Mouse (Mus musculus) liver, embryonic 14.5 days (tissue): ENCODE measurements at regions not wholly inside any gene's neighbourhood (a gene's known extent, or its start where the extent isn't known, plus 50 kb on each side); places are given as distances from the start of the nearest gene placed in this dataset.

ENCODE experiments used
- ATAC-seq: fragments of 200-750 bp; cut with Nextera tagmentation; 2 replicates; pipeline ENCODE4 v1.8.0; 2017; ENCODE audit warnings: moderate number of reproducible peaks, mild to moderate bottlenecking, moderate library complexity; ENCODE audit not compliant: insufficient read depth
- DNase-seq, 3 experiments: peaks; one replicate each; pipeline ENCODE4 v3.0.0-alpha.2; 2012 to 2013; ENCODE audit warnings: low read depth in 3 of 3, low spot score in 3 of 3
- H3K27ac ChIP-seq: fragments of 300-500 bp; sonication (generic); 2 replicates; pipeline ENCODE4 v1.5.1; 2014; ENCODE audit warnings: moderate library complexity, mild to moderate bottlenecking, control low read depth, inconsistent platforms
- H3K27me3 ChIP-seq: fragments of 300-500 bp; sonication (generic); 2 replicates; pipeline ENCODE4 v1.6.1; 2014; ENCODE audit warnings: mild to moderate bottlenecking, low read length, moderate library complexity; ENCODE audit not compliant: control insufficient read depth, insufficient read depth
- H3K36me3 ChIP-seq: fragments of 300-500 bp; sonication (generic); replicated peaks from 2 replicates; pipeline ENCODE4 v1.6.1; 2014; ENCODE audit warnings: low read depth; ENCODE audit not compliant: control insufficient read depth, insufficient read depth
- H3K4me1 ChIP-seq, 2 experiments: fragments of 200-500 bp in 1 of 2; fragments of 300-500 bp in 1 of 2; sonication (generic) in 1 of 2; replicated peaks; 2 replicates each; pipeline ENCODE4 v1.6.1; 2012 to 2014; ENCODE audit warnings: antibody characterized with exemption in 1 of 2, inconsistent platforms in 1 of 2, low read length in 1 of 2; ENCODE audit not compliant: control insufficient read depth in 2 of 2, insufficient read depth in 2 of 2
- H3K4me2 ChIP-seq: fragments of 300-500 bp; sonication (generic); 2 replicates; pipeline ENCODE4 v1.6.1; 2014; ENCODE audit warnings: low read depth, mild to moderate bottlenecking, control low read depth, moderate library complexity
- H3K4me3 ChIP-seq, 2 experiments: fragments of 200-500 bp in 1 of 2; fragments of 300-500 bp in 1 of 2; sonication (generic) in 1 of 2; 2 replicates each; pipeline ENCODE4 v1.5.1; 2012 to 2014; ENCODE audit warnings: low read depth in 2 of 2, low read length in 2 of 2, mild to moderate bottlenecking in 2 of 2, control low read depth in 1 of 2, inconsistent platforms in 1 of 2, moderate library complexity in 1 of 2; ENCODE audit not compliant: insufficient read depth in 1 of 2
- H3K9ac ChIP-seq: fragments of 300-500 bp; sonication (generic); replicated peaks from 2 replicates; pipeline ENCODE4 v1.6.1; 2014; ENCODE audit warnings: mild to moderate bottlenecking, control low read depth, moderate library complexity
- H3K9me3 ChIP-seq: fragments of 300-500 bp; sonication (generic); 2 replicates; pipeline ENCODE4 v1.6.1; 2016; ENCODE audit warnings: low read length, mixed read lengths; ENCODE audit not compliant: control insufficient read depth
- CTCF ChIP-seq: IDR thresholded peaks from 2 replicates; pipeline ENCODE4 v1.5.1; 2016; ENCODE audit warnings: antibody characterized with exemption, low read depth, control low read depth
- EP300 ChIP-seq: IDR thresholded peaks from 2 replicates; pipeline ENCODE4 v1.6.1; 2016; ENCODE audit warnings: antibody characterized with exemption, low read depth
- WGBS: fragments of 180-500 bp; shearing (Covaris S2); extraction: QIAGEN DNeasy Blood & Tissue Kit; methylation state at CpG from one replicate; pipeline ENCODE4 v1.1.7; 2014; ENCODE audit not compliant: insufficient replicate concordance; 5-methylcytosine and 5-hydroxymethylcytosine counted together

DNA sequence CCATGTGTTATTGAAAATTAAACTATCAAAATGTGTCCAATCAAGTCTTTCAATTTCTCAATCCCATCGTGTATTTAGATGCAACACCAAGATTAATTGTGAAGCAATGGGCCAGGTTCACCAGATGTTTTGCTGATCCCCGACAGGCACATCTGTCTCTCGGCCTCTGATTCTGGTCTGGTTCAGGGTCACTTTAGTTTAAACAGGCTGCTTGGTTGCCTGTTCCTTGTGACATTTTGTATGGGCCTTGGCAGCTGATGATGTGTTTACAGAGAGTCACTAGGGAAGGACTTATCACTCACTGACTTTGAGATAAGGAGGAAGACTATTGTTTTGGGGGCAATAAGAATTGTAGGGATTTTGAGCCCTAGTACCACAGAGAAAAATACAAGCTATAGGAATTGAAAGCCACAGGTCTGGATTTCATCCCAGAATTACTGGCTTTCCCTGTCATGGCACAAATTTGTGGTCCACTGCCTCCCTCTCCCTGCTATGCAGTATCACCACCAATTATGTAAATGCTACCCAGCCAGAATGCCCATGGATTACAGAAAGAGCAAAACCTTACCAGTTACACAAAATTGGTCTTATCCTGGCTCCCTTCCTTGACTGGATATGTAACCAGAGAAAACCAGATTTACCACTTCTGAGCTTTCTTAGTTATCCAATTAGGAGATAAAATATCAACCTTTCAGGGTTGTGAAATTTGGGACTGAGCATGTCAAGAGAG is 272.5 kb upstream of the Plxna2 start:
- H3K4me2 ChIP-seq: no peak overlapping the region
- no peaks in the 10 kb centered on the region for H3K36me3 ChIP-seq
- no peaks in the 10 kb centered on the region for H3K4me1 ChIP-seq
- no peak overlapping the region for H3K27ac ChIP-seq
- TF ChIP-seq CTCF (no peak), EP300 (no peak)
- DNase-seq: no peak
- no peak for ATAC-seq
- 46% methylated on average over 3 of the region's 3 CpGs for WGBS
- H3K4me3 ChIP-seq: no peak overlapping the region
- no peaks in the 10 kb centered on the region for H3K9me3 ChIP-seq
- no peak overlapping the region for H3K9ac ChIP-seq
- H3K27me3 ChIP-seq: no peaks in the 10 kb centered on the region

GRCm38 (mm10) chr1:194342568-194342967 is 275.4 kb upstream of the Plxna2 start:
- no peak overlapping the region for H3K27ac ChIP-seq
- no peak overlapping the region for H3K4me3 ChIP-seq
- TF ChIP-seq CTCF (no peak), EP300 (no peak)
- H3K9ac ChIP-seq: no peak overlapping the region
- WGBS: 56% methylated on average over 1 of the region's 1 CpGs
- no peaks in the 10 kb centered on the region for H3K9me3 ChIP-seq
- no peak overlapping the region for H3K4me2 ChIP-seq
- ATAC-seq (no peak), DNase-seq (no peak)
- no peaks in the 10 kb centered on the region for H3K4me1 ChIP-seq
- H3K36me3 ChIP-seq: no peaks in the 10 kb centered on the region
- no peaks in the 10 kb centered on the region for H3K27me3 ChIP-seq

- Histone ChIP-seq H3K27ac (no peak overlapping the region), H3K4me3 (no peak overlapping the region), H3K36me3 (no peaks in the 10 kb centered on the region), H3K4me1 (no peaks in the 10 kb centered on the region), H3K4me2 (no peak overlapping the region), H3K27me3 (no peaks in the 10 kb centered on the region), H3K9ac (no peak overlapping the region), H3K9me3 (no peaks in the 10 kb centered on the region)
- TF ChIP-seq CTCF (no peak), EP300 (no peak)
- no peak for DNase-seq
- ATAC-seq: 0 out of 2 replicates have a peak, but pooled peaks have one; percentile 10
- WGBS: 37% methylated on average over 3 of the region's 3 CpGs
Measured at GRCm38 (mm10) chr1:194341758-194342157, 276.3 kb upstream of the Plxna2 start.

GRCm38 (mm10) chr1:194334752-194335719 is 283.0 kb upstream of the Plxna2 start:
- WGBS: 58% methylated on average over 5 of the region's 5 CpGs

DNA sequence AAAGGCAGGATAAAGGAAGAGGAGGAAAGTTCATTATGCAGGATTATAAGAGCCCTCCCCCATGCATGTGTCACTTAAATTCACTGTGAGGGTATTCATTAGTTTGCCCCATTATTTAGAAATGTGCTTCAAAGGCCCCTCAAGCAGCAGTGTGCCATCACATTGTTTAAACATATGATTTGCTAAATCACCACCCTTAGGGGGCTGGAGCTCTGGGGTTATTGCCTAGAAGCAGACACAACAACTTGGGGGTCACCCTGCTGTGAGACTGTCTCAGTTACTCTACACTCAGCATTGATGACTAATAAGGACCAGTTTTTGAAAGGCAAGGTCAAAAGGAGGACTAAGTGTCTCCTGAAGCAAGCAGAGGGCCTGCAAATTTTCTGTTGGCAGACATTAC is 285.4 kb upstream of the Plxna2 start:
- H3K9me3 ChIP-seq: no peaks in the 10 kb centered on the region
- H3K9ac ChIP-seq: no peak overlapping the region
- H3K36me3 ChIP-seq: no peaks in the 10 kb centered on the region
- no peak overlapping the region for H3K27ac ChIP-seq
- H3K27me3 ChIP-seq: no peaks in the 10 kb centered on the region
- no peaks in the 10 kb centered on the region for H3K4me1 ChIP-seq
- ATAC-seq (no peak), DNase-seq (no peak)
- no peak for TF ChIP-seq EP300
- TF ChIP-seq CTCF: no peak
- H3K4me2 ChIP-seq: no peak overlapping the region
- H3K4me3 ChIP-seq: no peak overlapping the region

More at GRCm38 (mm10) chr1:194334752-194335719, 283.0 kb upstream of the Plxna2 start:
- Histone ChIP-seq H3K9ac (no peak overlapping the region), H3K27me3 (no peaks in the 10 kb centered on the region), H3K4me3 (no peak overlapping the region), H3K9me3 (no peaks in the 10 kb centered on the region), H3K4me1 (no peaks in the 10 kb centered on the region), H3K27ac (no peak overlapping the region), H3K4me2 (no peak overlapping the region), H3K36me3 (no peaks in the 10 kb centered on the region)
- DNase-seq (no peak), ATAC-seq (no peak)
- TF ChIP-seq CTCF: no peak
- no peak for TF ChIP-seq EP300
